Mouse (Mus musculus): ENCODE data around the gene Has3.

DNA sequence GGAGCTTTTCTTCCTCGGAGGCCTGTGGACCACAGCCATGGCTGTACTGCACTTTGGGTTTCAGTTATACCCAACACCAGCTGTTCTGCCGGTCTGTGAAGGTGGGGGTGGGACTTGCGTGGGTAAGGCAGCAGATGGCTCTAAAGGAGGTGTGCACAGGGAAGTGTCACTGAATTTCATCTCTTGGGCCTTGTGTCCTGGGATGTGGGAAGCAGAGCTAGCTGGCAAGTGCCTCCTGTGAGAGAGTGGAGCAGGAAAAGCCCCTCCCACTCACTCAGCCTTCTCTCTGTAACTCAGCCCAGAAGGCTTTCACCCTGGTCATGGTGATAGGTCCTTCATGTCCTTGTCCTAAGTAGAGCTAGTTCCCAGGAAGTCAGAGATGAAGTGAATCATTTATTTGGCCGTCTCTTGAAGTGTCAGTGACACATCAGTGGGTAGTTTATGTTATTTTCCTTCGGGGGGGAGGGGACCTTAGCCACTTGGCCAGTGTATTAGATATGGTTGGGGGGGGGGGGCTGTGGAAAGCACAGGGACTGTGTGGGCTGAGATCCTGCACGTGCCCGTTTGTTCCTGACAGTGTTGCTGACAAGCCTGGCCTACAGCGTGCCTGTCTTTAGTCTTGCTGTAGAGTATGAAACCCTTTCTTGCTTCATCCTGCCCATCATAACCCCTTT, 49.8 kb downstream of the Has3 start:
- no peak for TF ChIP-seq CTCF (IDR thresholded peaks at IDR 0.05; ENCODE audit: low read depth, low read length)
- no peak for TF ChIP-seq TAL1 (conservative IDR thresholded peaks at IDR 0.05; ENCODE audit: low read depth, low read length)
- no peak for TF ChIP-seq POLR2AphosphoS5 (IDR thresholded peaks at IDR 0.05; ENCODE audit: insufficient replicate concordance, low read depth, low read length)
- TF ChIP-seq GATA1 (IDR thresholded peaks at IDR 0.05; ENCODE audit: borderline replicate concordance, low read length) = no peak
- TF ChIP-seq GATA2 (IDR thresholded peaks at IDR 0.05; ENCODE audit: borderline replicate concordance, low read depth, low read length) = no peak
